Mouse (Mus musculus): ENCODE results near the gene Fbxl17. TPM values are rescaled to one million over a fixed set of nuclear protein-coding genes. Genes with fewer than 3 reads are reported as not detected.

Gene Fbxl17
- polyA plus RNA-seq, 1 experiment, result 4.1 TPM

GRCm38 (mm10) chr17:63284074-63284473 lies 215.7 kb downstream of the Fbxl17 start:
- Histone ChIP-seq H3K4me1 (ENCODE audit: control insufficient read depth, insufficient read depth, low read length) (no peaks in the 10 kb centered on the region; the same call in 1 of the 2 replicates), H3K4me3 (ENCODE audit: control insufficient read depth, low read depth, low read length) (no peak overlapping the region), H3K27ac (ENCODE audit: control insufficient read depth, insufficient read depth, low read depth, low read length) (no peak overlapping the region), H3K27me3 (ENCODE audit: control insufficient read depth, insufficient read depth, low read length) (no peaks in the 10 kb centered on the region), H3K36me3 (ENCODE audit: control insufficient read depth, insufficient read depth, low read length) (no peaks in the 10 kb centered on the region)
- TF ChIP-seq CTCF (IDR thresholded peaks at IDR 0.05; ENCODE audit: control insufficient read depth, insufficient read depth, insufficient replicate concordance, low read depth, low read length) (no peak), POLR2A (IDR thresholded peaks at IDR 0.05; ENCODE audit: control insufficient read depth, low read depth, low read length) (no peak)

- TF ChIP-seq POLR2A (IDR thresholded peaks at IDR 0.05; ENCODE audit: control insufficient read depth, low read depth, low read length), result no peak
- no peak for TF ChIP-seq CTCF (IDR thresholded peaks at IDR 0.05; ENCODE audit: control insufficient read depth, insufficient read depth, insufficient replicate concordance, low read depth, low read length)
Measured at GRCm38 (mm10) chr17:63282004-63282403, 217.8 kb downstream of the Fbxl17 start.

GRCm38 (mm10) chr17:63280990-63281389 lies 218.8 kb downstream of the Fbxl17 start:
- H3K4me3 ChIP-seq (ENCODE audit: control insufficient read depth, low read depth, low read length), result no peak overlapping the region
- no peak overlapping the region for H3K27ac ChIP-seq (ENCODE audit: control insufficient read depth, insufficient read depth, low read depth, low read length)
- no peaks in the 10 kb centered on the region for H3K27me3 ChIP-seq (ENCODE audit: control insufficient read depth, insufficient read depth, low read length)
- no peak for TF ChIP-seq POLR2A (IDR thresholded peaks at IDR 0.05; ENCODE audit: control insufficient read depth, low read depth, low read length)
- no peak for TF ChIP-seq CTCF (IDR thresholded peaks at IDR 0.05; ENCODE audit: control insufficient read depth, insufficient read depth, insufficient replicate concordance, low read depth, low read length)
- H3K4me1 ChIP-seq (ENCODE audit: control insufficient read depth, insufficient read depth, low read length), result peaks cover 2% of the 10 kb centered on the region; the same call in 1 of the 2 replicates
- H3K36me3 ChIP-seq (ENCODE audit: control insufficient read depth, insufficient read depth, low read length), result no peaks in the 10 kb centered on the region

More at GRCm38 (mm10) chr17:63282004-63282403, 217.8 kb downstream of the Fbxl17 start:
- Histone ChIP-seq H3K36me3 (ENCODE audit: control insufficient read depth, insufficient read depth, low read length) (no peaks in the 10 kb centered on the region), H3K27me3 (ENCODE audit: control insufficient read depth, insufficient read depth, low read length) (no peaks in the 10 kb centered on the region), H3K4me3 (ENCODE audit: control insufficient read depth, low read depth, low read length) (no peak overlapping the region), H3K27ac (ENCODE audit: control insufficient read depth, insufficient read depth, low read depth, low read length) (no peak overlapping the region), H3K4me1 (ENCODE audit: control insufficient read depth, insufficient read depth, low read length) (peaks cover 2% of the 10 kb centered on the region; the same call in 1 of the 2 replicates)

- H3K27ac ChIP-seq (ENCODE audit: control insufficient read depth, insufficient read depth, low read depth, low read length), result no peak overlapping the region
- H3K4me3 ChIP-seq (ENCODE audit: control insufficient read depth, low read depth, low read length), result no peak overlapping the region
- TF ChIP-seq POLR2A (IDR thresholded peaks at IDR 0.05; ENCODE audit: control insufficient read depth, low read depth, low read length), result no peak
- TF ChIP-seq CTCF (IDR thresholded peaks at IDR 0.05; ENCODE audit: control insufficient read depth, insufficient read depth, insufficient replicate concordance, low read depth, low read length), result no peak
- peaks cover 2% of the 10 kb centered on the region; the same call in 1 of the 2 replicates for H3K4me1 ChIP-seq (ENCODE audit: control insufficient read depth, insufficient read depth, low read length)
- H3K27me3 ChIP-seq (ENCODE audit: control insufficient read depth, insufficient read depth, low read length), result no peaks in the 10 kb centered on the region
- no peaks in the 10 kb centered on the region for H3K36me3 ChIP-seq (ENCODE audit: control insufficient read depth, insufficient read depth, low read length)
Measured at GRCm38 (mm10) chr17:63279144-63279543, 220.7 kb downstream of the Fbxl17 start.

GRCm38 (mm10) chr17:63273353-63273752 lies 226.5 kb downstream of the Fbxl17 start:
- H3K27me3 ChIP-seq (ENCODE audit: control insufficient read depth, insufficient read depth, low read length), result no peaks in the 10 kb centered on the region
- H3K4me3 ChIP-seq (ENCODE audit: control insufficient read depth, low read depth, low read length), result no peak overlapping the region
- TF ChIP-seq POLR2A (IDR thresholded peaks at IDR 0.05; ENCODE audit: control insufficient read depth, low read depth, low read length) (no peak), CTCF (IDR thresholded peaks at IDR 0.05; ENCODE audit: control insufficient read depth, insufficient read depth, insufficient replicate concordance, low read depth, low read length) (no peak)
- H3K4me1 ChIP-seq (ENCODE audit: control insufficient read depth, insufficient read depth, low read length), result no peaks in the 10 kb centered on the region
- no peak overlapping the region for H3K27ac ChIP-seq (ENCODE audit: control insufficient read depth, insufficient read depth, low read depth, low read length)
- no peaks in the 10 kb centered on the region for H3K36me3 ChIP-seq (ENCODE audit: control insufficient read depth, insufficient read depth, low read length)

- H3K4me1 ChIP-seq (ENCODE audit: control insufficient read depth, insufficient read depth, low read length), result no peaks in the 10 kb centered on the region
- no peak overlapping the region for H3K4me3 ChIP-seq (ENCODE audit: control insufficient read depth, low read depth, low read length)
- no peak overlapping the region for H3K27ac ChIP-seq (ENCODE audit: control insufficient read depth, insufficient read depth, low read depth, low read length)
- H3K36me3 ChIP-seq (ENCODE audit: control insufficient read depth, insufficient read depth, low read length), result no peaks in the 10 kb centered on the region
- no peaks in the 10 kb centered on the region for H3K27me3 ChIP-seq (ENCODE audit: control insufficient read depth, insufficient read depth, low read length)
- TF ChIP-seq POLR2A (IDR thresholded peaks at IDR 0.05; ENCODE audit: control insufficient read depth, low read depth, low read length), result no peak
- no peak for TF ChIP-seq CTCF (IDR thresholded peaks at IDR 0.05; ENCODE audit: control insufficient read depth, insufficient read depth, insufficient replicate concordance, low read depth, low read length)
Measured at GRCm38 (mm10) chr17:63272914-63273313, 226.9 kb downstream of the Fbxl17 start.

GRCm38 (mm10) chr17:63271000-63271399 lies 228.8 kb downstream of the Fbxl17 start:
- TF ChIP-seq CTCF (IDR thresholded peaks at IDR 0.05; ENCODE audit: control insufficient read depth, insufficient read depth, insufficient replicate concordance, low read depth, low read length), result no peak
- TF ChIP-seq POLR2A (IDR thresholded peaks at IDR 0.05; ENCODE audit: control insufficient read depth, low read depth, low read length), result no peak
- Histone ChIP-seq H3K27ac (ENCODE audit: control insufficient read depth, insufficient read depth, low read depth, low read length) (no peak overlapping the region), H3K36me3 (ENCODE audit: control insufficient read depth, insufficient read depth, low read length) (no peaks in the 10 kb centered on the region), H3K4me3 (ENCODE audit: control insufficient read depth, low read depth, low read length) (no peak overlapping the region), H3K4me1 (ENCODE audit: control insufficient read depth, insufficient read depth, low read length) (no peaks in the 10 kb centered on the region), H3K27me3 (ENCODE audit: control insufficient read depth, insufficient read depth, low read length) (no peaks in the 10 kb centered on the region)

- Histone ChIP-seq H3K4me3 (ENCODE audit: control insufficient read depth, low read depth, low read length) (no peak overlapping the region), H3K4me1 (ENCODE audit: control insufficient read depth, insufficient read depth, low read length) (no peaks in the 10 kb centered on the region), H3K27me3 (ENCODE audit: control insufficient read depth, insufficient read depth, low read length) (no peaks in the 10 kb centered on the region), H3K27ac (ENCODE audit: control insufficient read depth, insufficient read depth, low read depth, low read length) (no peak overlapping the region), H3K36me3 (ENCODE audit: control insufficient read depth, insufficient read depth, low read length) (no peaks in the 10 kb centered on the region)
- TF ChIP-seq CTCF (IDR thresholded peaks at IDR 0.05; ENCODE audit: control insufficient read depth, insufficient read depth, insufficient replicate concordance, low read depth, low read length), result no peak
Measured at GRCm38 (mm10) chr17:63270513-63270912, 229.3 kb downstream of the Fbxl17 start.
